Mouse (Mus musculus) neutrophil, adult 5-6 weeks (primary cell): ENCODE measurements around the gene Pcolce. TPM values are rescaled to one million over a fixed set of nuclear protein-coding genes. Genes with fewer than 3 reads are reported as not detected.

Experiments used
- ATAC-seq: fragments of 151-379, 151-347 bp; 2 replicates; pipeline ENCODE4 v1.8.0; 2017; ENCODE audit warnings: mild to moderate bottlenecking, moderate TSS enrichment; ENCODE audit not compliant: insufficient number of reproducible peaks, poor library complexity, low FRiP score, severe bottlenecking; ENCODE audit errors: extremely low read depth
- total RNA-seq: library from RNA; stranded (forward); fragments of 200-1000 nt; gene quantifications from 2 replicates; pipeline ENCODE4 v1.2.3, GENCODE M21; 2017

The Pcolce gene
- total RNA-seq, 1 experiment from 2014 or later, result 0.58 TPM

DNA sequence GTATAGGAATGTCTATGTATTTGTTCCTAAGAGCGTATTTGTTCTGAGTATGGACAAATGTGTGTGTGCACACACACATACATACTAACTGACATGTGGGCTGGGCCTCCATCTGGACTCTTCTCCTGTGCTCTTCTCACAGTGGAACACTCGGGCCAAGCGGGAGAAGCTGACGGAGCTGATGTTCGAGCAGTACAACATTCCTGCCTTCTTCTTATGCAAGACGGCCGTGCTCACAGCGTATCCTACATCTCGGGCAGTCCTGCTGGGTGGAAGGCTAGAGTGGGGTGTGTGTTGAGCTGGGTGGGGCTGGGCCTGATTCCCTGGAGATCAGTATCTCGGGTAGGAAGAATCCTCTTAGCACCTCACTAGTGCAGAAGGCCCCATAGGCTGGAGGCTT is 50.6 kb downstream of the Pcolce start:
- no peak for ATAC-seq

DNA sequence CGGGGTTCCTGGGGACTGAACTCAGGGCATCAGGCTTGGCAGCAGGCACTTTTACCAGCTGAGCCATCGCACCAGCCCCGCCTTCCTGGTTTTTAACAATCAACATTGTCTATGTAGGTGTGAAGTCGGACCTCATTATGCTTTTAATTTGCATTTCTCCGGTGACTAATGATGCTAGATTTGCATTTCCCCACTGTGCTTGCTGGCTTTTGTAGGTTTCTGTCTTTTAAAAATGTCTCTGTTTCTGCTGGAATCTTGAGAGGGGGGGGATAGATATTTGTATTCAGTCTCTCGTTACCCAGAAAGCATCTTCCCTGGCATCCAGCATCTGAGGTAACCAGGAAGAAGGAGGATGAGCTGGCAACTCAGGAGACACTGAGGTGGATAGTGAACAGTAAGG is 52.0 kb downstream of the Pcolce start:
- no peak for ATAC-seq

Other genes starting within 250 kb of the Pcolce start
- not detected in 2 replicates for gene Zan, start 136.7 kb downstream of the Pcolce start, total RNA-seq
- gene Pop7, start 111.3 kb downstream of the Pcolce start, total RNA-seq, result 16.0 and 20.0 TPM in 2 replicates
- 32.0 and 37.7 TPM in 2 replicates for gene Gigyf1, start 95.2 kb downstream of the Pcolce start, total RNA-seq
- not detected in 2 replicates for gene Epo, start 80.5 kb downstream of the Pcolce start, total RNA-seq
- 428 and 434 TPM in 2 replicates for gene Gnb2, start 80.3 kb downstream of the Pcolce start, total RNA-seq
- 0.37 TPM in 1 of 2 replicates, not detected in the other for gene Actl6b, start 60.3 kb downstream of the Pcolce start, total RNA-seq
- 0.61 TPM in 1 of 2 replicates, not detected in the other for gene Tfr2, start 43.9 kb downstream of the Pcolce start, total RNA-seq
- 3.5 and 4.2 TPM in 2 replicates for gene Mospd3, start 12.7 kb downstream of the Pcolce start, total RNA-seq
- 0.61 and 0.70 TPM in 2 replicates for gene Fbxo24, start 15.2 kb upstream of the Pcolce start, total RNA-seq
- 119 and 123 TPM in 2 replicates for gene Lrch4, start 15.3 kb upstream of the Pcolce start, total RNA-seq
- 41.0 and 44.6 TPM in 2 replicates for gene Gm20605, start 15.4 kb upstream of the Pcolce start, total RNA-seq
- gene Sap25, start 27.6 kb upstream of the Pcolce start, total RNA-seq, result 109 and 156 TPM in 2 replicates
- 0.47 and 0.61 TPM in 2 replicates for gene Irs3, start 31.9 kb upstream of the Pcolce start, total RNA-seq
- gene Agfg2, start 70.9 kb upstream of the Pcolce start, total RNA-seq, result 4.9 and 5.5 TPM in 2 replicates
- gene Nyap1, start 127.8 kb upstream of the Pcolce start, total RNA-seq, result 0.12 TPM in 2 replicates
- 170 TPM in 2 replicates for gene Tsc22d4, start 131.9 kb upstream of the Pcolce start, total RNA-seq
- 9.7 and 12.8 TPM in 2 replicates for gene Ppp1r35, start 165.1 kb upstream of the Pcolce start, total RNA-seq
- 36.5 and 42.2 TPM in 2 replicates for gene Mepce, start 173.9 kb upstream of the Pcolce start, total RNA-seq
- 24.7 and 29.4 TPM in 2 replicates for gene Zcwpw1, start 174.0 kb upstream of the Pcolce start, total RNA-seq
- gene Pilra, start 222.5 kb upstream of the Pcolce start, total RNA-seq, result 321 and 361 TPM in 2 replicates
- 124 and 127 TPM in 2 replicates for gene Pilrb1, start 244.3 kb upstream of the Pcolce start, total RNA-seq